Mouse (Mus musculus) cerebellum, adult 2 months (tissue): ENCODE data around the gene Mon1a. TPM values are rescaled to one million over a fixed set of nuclear protein-coding genes. Genes with fewer than 3 reads are reported as not detected.

Experiments
- DNase-seq, 2 experiments: peaks; one replicate each; pipeline ENCODE4 v3.0.0; 2021
- H3K27ac ChIP-seq: fragments of 200-500 bp; 2 replicates; pipeline ENCODE4 v1.5.1; 2012; ENCODE audit warnings: low read length, control low read depth, inconsistent platforms; ENCODE audit not compliant: insufficient read depth
- H3K27me3 ChIP-seq: fragments of 200-500 bp; 2 replicates; pipeline ENCODE4 v1.6.1; 2012; ENCODE audit warnings: inconsistent platforms, mild to moderate bottlenecking, low read length, moderate library complexity; ENCODE audit not compliant: control insufficient read depth, insufficient read depth
- H3K4me1 ChIP-seq: fragments of 200-500 bp; 2 replicates; pipeline ENCODE4 v1.6.1; 2011; ENCODE audit warnings: low read length; ENCODE audit not compliant: control insufficient read depth, insufficient read depth
- H3K4me3 ChIP-seq: fragments of 200-500 bp; replicated peaks from 2 replicates; pipeline ENCODE3; 2011; ENCODE audit warnings: mild to moderate bottlenecking, low read depth, low read length, control low read depth; ENCODE audit not compliant: insufficient read depth
- CTCF ChIP-seq: fragments of 200-500 bp; IDR thresholded peaks from 2 replicates; pipeline ENCODE4 v1.5.1; 2011; ENCODE audit warnings: low read depth, mild to moderate bottlenecking, control low read depth, low read length, moderate library complexity, borderline replicate concordance; ENCODE audit not compliant: insufficient read depth
- POLR2A ChIP-seq: fragments of 200-500 bp; IDR thresholded peaks from 2 replicates; pipeline ENCODE4 v1.6.1; 2011; ENCODE audit warnings: low read length, control low read depth, borderline replicate concordance; ENCODE audit not compliant: insufficient read depth
- WGBS: fragments of 180-500 bp; shearing (Covaris S2); methylation state at CpG from one replicate; pipeline ENCODE4 v1.1.7; 2018; 5-methylcytosine and 5-hydroxymethylcytosine counted together
- polyA plus RNA-seq: library from polyadenylated mRNA; depleted of rRNA; stranded (reverse); fragments of >200 nt; gene quantifications from 2 replicates; pipeline ENCODE4 v1.2.3, GENCODE M21; 2012

Gene Mon1a
- polyA plus RNA-seq, 1 experiment: 34.4 TPM

GRCm38 (mm10) chr9:107914764-107915420, 26.9 kb downstream of the Mon1a start:
- Histone ChIP-seq H3K4me3 (no peak overlapping the region), H3K27me3 (no peaks in the 10 kb centered on the region), H3K27ac (no peak overlapping the region), H3K4me1 (no peaks in the 10 kb centered on the region)
- DNase-seq: no peak
- 26% methylated on average over 16 of the region's 16 CpGs for WGBS
- TF ChIP-seq POLR2A (no peak), CTCF (no peak)

DNA sequence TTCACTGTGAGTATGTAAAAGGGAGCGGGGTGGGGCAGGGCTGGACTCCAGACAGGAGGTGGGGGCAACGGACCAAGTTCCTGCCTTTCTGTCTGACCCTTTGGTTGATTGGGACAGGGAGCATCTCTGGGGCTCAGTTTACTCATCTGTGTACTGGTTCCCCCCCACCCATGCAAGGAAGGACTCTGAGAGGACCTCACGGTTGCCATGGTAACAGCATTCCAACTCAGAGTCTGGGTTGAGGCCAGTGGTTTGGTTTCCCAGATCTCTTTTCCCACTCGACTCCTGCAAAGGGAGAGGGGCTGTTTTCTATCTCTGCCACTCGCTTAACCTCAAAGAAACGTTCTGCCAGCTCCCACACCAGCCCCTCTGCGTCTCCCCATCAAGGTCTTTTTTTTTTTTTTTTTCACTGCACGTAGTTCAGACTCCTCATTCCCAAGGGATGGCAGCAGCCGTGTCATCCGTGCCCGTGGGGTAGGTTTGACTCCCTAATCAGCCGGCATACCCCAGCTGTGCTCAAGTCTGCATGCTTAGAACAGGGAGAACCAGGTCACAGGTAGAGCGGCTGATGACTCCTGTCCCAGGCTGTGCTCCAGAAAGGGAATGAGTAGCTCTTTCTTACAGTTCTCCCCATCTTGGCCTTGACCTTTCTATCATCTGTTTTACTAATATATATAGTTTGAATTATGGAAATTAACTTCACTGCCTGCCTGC, 30.1 kb downstream of the Mon1a start:
- Histone ChIP-seq H3K27me3 (no peaks in the 10 kb centered on the region), H3K27ac (no peak overlapping the region), H3K4me1 (no peaks in the 10 kb centered on the region), H3K4me3 (no peak overlapping the region)
- no peak for TF ChIP-seq CTCF
- no peak for TF ChIP-seq POLR2A
- DNase-seq: no peak
- WGBS: 19% methylated on average over 13 of the region's 13 CpGs

GRCm38 (mm10) chr9:107918884-107919283, 30.9 kb downstream of the Mon1a start:
- H3K4me3 ChIP-seq: no peak overlapping the region
- H3K4me1 ChIP-seq: no peaks in the 10 kb centered on the region
- 79% methylated on average over 6 of the region's 6 CpGs for WGBS
- TF ChIP-seq POLR2A (no peak), CTCF (no peak)
- H3K27me3 ChIP-seq: no peaks in the 10 kb centered on the region
- no peak for DNase-seq
- no peak overlapping the region for H3K27ac ChIP-seq

- Histone ChIP-seq H3K4me3 (no peak overlapping the region), H3K27me3 (no peaks in the 10 kb centered on the region), H3K4me1 (no peaks in the 10 kb centered on the region), H3K27ac (no peak overlapping the region)
- no peak for TF ChIP-seq CTCF
- TF ChIP-seq POLR2A: no peak
- 87% methylated on average over 5 of the region's 5 CpGs for WGBS
- no peak for DNase-seq
Observed at GRCm38 (mm10) chr9:107919441-107919840, 31.5 kb downstream of the Mon1a start.

DNA sequence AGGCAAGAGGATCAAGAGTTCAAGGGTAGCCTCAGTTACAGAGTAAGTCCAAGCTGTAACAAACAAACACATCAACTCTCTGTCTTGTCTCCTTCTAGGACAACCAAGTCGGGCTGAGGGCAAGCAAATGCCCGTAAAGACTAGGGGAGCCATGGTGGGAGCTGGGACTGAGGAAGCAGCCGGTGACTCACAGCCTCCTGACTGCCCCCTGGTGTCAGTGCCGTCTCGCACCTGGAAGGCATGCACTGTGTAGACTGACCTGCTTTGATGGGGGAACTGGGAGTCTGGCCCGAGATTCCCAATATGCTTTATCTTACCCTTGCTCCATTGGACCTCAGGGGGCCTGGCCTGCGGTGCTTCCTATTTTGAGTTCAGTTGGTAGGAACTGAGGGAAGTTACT, 35.1 kb downstream of the Mon1a start:
- peak; percentile 41; the same call in 1 of the 2 replicates for TF ChIP-seq CTCF
- TF ChIP-seq POLR2A: no peak
- Histone ChIP-seq H3K27ac (no peak overlapping the region), H3K4me3 (no peak overlapping the region), H3K4me1 (no peaks in the 10 kb centered on the region), H3K27me3 (no peaks in the 10 kb centered on the region)
- no peak for DNase-seq
- 32% methylated on average over 7 of the region's 7 CpGs for WGBS

GRCm38 (mm10) chr9:107923956-107924355, 36.0 kb downstream of the Mon1a start:
- TF ChIP-seq POLR2A: no peak
- TF ChIP-seq CTCF: no peak
- no peak overlapping the region for H3K4me3 ChIP-seq
- no peaks in the 10 kb centered on the region for H3K27me3 ChIP-seq
- H3K27ac ChIP-seq: no peak overlapping the region
- no peak for DNase-seq
- 42% methylated on average over 6 of the region's 6 CpGs for WGBS
- H3K4me1 ChIP-seq: no peaks in the 10 kb centered on the region

GRCm38 (mm10) chr9:107925251-107925650, 37.3 kb downstream of the Mon1a start:
- Histone ChIP-seq H3K27ac (no peak overlapping the region), H3K27me3 (no peaks in the 10 kb centered on the region), H3K4me3 (no peak overlapping the region), H3K4me1 (no peaks in the 10 kb centered on the region)
- 43% methylated on average over 3 of the region's 3 CpGs for WGBS
- no peak for DNase-seq
- TF ChIP-seq POLR2A (no peak), CTCF (no peak)

DNA sequence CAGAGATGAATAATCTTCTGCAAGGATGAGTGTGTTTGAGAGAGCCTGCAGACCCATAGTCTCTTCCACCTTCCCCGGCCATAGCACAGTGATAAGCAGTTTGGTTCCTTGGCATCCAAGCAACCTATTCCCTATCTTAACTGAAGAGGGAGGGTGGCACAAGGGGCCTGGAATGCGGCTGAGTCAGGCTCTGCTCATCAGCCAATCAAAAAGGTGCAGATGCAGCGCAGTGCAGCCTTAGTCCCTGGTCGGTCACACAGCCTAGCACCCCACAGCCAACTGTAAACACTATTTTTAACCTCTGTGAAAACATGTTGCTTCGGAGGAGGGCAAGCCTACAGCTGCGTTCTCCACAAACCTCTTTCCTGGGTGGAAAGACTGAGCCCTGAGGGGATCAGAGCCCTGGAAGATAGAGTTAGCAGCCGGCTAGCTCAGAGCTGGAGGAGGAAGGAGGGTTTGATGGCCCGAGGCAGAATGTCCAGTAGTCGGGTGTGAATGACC, 39.0 kb downstream of the Mon1a start:
- no peak for DNase-seq
- no peak overlapping the region for H3K27ac ChIP-seq
- no peaks in the 10 kb centered on the region for H3K4me1 ChIP-seq
- TF ChIP-seq CTCF (no peak), POLR2A (no peak)
- 68% methylated on average over 9 of the region's 9 CpGs for WGBS
- no peak overlapping the region for H3K4me3 ChIP-seq
- H3K27me3 ChIP-seq: no peaks in the 10 kb centered on the region
